Mouse (Mus musculus) stomach, postnatal 0 days (tissue): ENCODE data around the gene Robo2.

Experiments used
- CTCF ChIP-seq: IDR thresholded peaks from 2 replicates; pipeline ENCODE4 v1.5.1; 2016; ENCODE audit warnings: antibody characterized with exemption, low read depth, mild to moderate bottlenecking, moderate library complexity
- EP300 ChIP-seq: optimal IDR thresholded peaks from 2 replicates; pipeline ENCODE3; 2016; ENCODE audit warnings: antibody characterized with exemption

DNA sequence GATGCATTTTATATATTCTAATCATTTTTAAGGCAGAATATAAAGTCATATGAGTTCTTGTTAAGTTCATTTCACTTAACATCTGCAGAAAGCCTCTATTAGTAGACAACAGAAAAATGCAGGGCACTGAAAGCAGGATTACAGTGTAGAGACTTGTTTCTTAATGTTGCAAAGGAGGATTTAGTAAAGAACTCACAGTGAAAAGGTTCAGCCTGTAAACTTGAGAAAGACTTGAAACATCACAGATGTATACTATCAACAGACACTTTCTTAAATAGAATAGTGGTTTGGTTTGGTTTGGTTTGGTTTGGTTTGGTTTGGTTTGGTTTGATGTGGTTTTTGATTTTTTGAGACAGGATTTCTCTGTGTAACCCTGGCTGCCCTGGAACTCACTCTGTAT is 349.7 kb downstream of the Robo2 start:
- TF ChIP-seq EP300 (no peak), CTCF (no peak)
